7 mouse cellular contexts compared by ENCODE assay signal in genomic region chr6:128143390-128144020, GRCm38 (mm10). TPM values are rescaled to one million over a fixed set of nuclear protein-coding genes. Genes with fewer than 3 reads are reported as not detected.
DNase-seq lines count a peak whose midpoint lies in the region; ATAC-seq lines count a peak whose summit lies in the region.

Tspan9 (minus strand) TSS chr6:128143594.

- DNase-seq in adipocyte (ENCODE audit: low spot score): peak; percentile 88
- peak; percentile 63 to 80 for DNase-seq in cerebellum, postnatal 25 days
- DNase-seq in gastrocnemius, postnatal 14 days: peak; percentile 77
- DNase-seq in hindlimb bud, embryonic 11.5 days (ENCODE audit: extremely low spot score, low read depth, low spot score): peak; percentile 63
- DNase-seq in left cerebral cortex, postnatal 25 days (ENCODE audit: low spot score in 2 of 2): peak in 1 of 2 experiments; percentile 44
- DNase-seq in right cerebral cortex, postnatal 4 days: peak; percentile 70

- intact Hi-C loops in gastrocnemius, postnatal 14 days (cut with DNase I; ENCODE audit: low total_unique reads): loop anchor here (2.0 to 10.0 kb wide), 3 partner anchors 49 to 173 kb away; no protein-coding TSS in a partner anchor
- intact Hi-C loops in left cerebral cortex, postnatal 25 days (cut with DNase I): loop anchor here (10.0 kb wide), 1 partner anchor 599 kb away; no protein-coding TSS in a partner anchor

- peak; percentile 89 for ATAC-seq in megakaryocyte-erythroid progenitor cell, adult 5-6 weeks (replicated peaks; ENCODE audit: low FRiP score, low TSS enrichment, poor library complexity, severe bottlenecking)

RNA-seq across cellular contexts. Expression of gene Tspan9, which starts in this region (rescaled TPM):
- 10 to 100 TPM; 45.6 to 71.6 TPM for total RNA-seq in gastrocnemius, postnatal 14 days (2021)
- total RNA-seq in left cerebral cortex, postnatal 25 days (2021): 10 to 100 TPM; 55.2 to 58.6 TPM
- total RNA-seq in megakaryocyte-erythroid progenitor cell, adult 5-6 weeks (2014; fragmentation: Nextera tagmentation): 0.22 TPM in 1 of 2 replicates, not detected in the other
- 0.19 TPM in 1 of 2 replicates, not detected in the other for total RNA-seq in megakaryocyte-erythroid progenitor cell, adult 5-6 weeks (2017)

Comparison
In these comparisons a context has a peak if more than half of its experiments do, and no peak if none do; other contexts are left out.
1. RNA of gene Tspan9 (total RNA-seq): 45.6 to 71.6 TPM in gastrocnemius, postnatal 14 days and 55.2 to 58.6 TPM in left cerebral cortex, postnatal 25 days; 0.19 to 0.22 TPM in megakaryocyte-erythroid progenitor cell, adult 5-6 weeks; every median in the first group is over 10 times any median in the second.
2. Peak in ATAC-seq in megakaryocyte-erythroid progenitor cell, adult 5-6 weeks; RNA of the gene not detected or under 1 TPM.